Mouse (Mus musculus) forebrain, embryonic 14.5 days (tissue): ENCODE data around the gene Coa7. TPM values are rescaled to one million over a fixed set of nuclear protein-coding genes. Genes with fewer than 3 reads are reported as not detected.

Experiments
- ATAC-seq: fragments of 200-750 bp; cut with Nextera tagmentation; 2 replicates; pipeline ENCODE4 v1.8.0; 2017; ENCODE audit warnings: mild to moderate bottlenecking, moderate library complexity
- DNase-seq: peaks from one replicate; pipeline ENCODE4 v3.0.0-alpha.2; 2015; ENCODE audit warnings: low spot score
- H3K27ac ChIP-seq: fragments of 300-500 bp; sonication (generic); 2 replicates; pipeline ENCODE4 v1.5.1; 2014; ENCODE audit warnings: low read depth, mild to moderate bottlenecking, control low read depth, low read length, moderate library complexity
- H3K27me3 ChIP-seq: fragments of 300-500 bp; sonication (generic); replicated peaks from 2 replicates; pipeline ENCODE4 v1.6.1; 2014; ENCODE audit warnings: low read length, control low read depth, mixed read lengths; ENCODE audit not compliant: control insufficient read depth, insufficient read depth
- H3K36me3 ChIP-seq: fragments of 300-500 bp; sonication (generic); 2 replicates; pipeline ENCODE4 v1.6.1; 2014; ENCODE audit warnings: low read length, control low read depth; ENCODE audit not compliant: control insufficient read depth, insufficient read depth
- H3K4me1 ChIP-seq: fragments of 300-500 bp; sonication (generic); 2 replicates; pipeline ENCODE4 v1.6.1; 2014; ENCODE audit warnings: antibody characterized with exemption, low read length, control low read depth; ENCODE audit not compliant: control insufficient read depth, insufficient read depth
- H3K4me2 ChIP-seq: fragments of 300-500 bp; sonication (generic); 2 replicates; pipeline ENCODE4 v1.6.1; 2014; ENCODE audit warnings: mild to moderate bottlenecking, control low read depth, low read length
- H3K4me3 ChIP-seq: fragments of 300-500 bp; sonication (generic); 2 replicates; pipeline ENCODE4 v1.5.1; 2014; ENCODE audit warnings: low read depth, low read length, control low read depth
- H3K9ac ChIP-seq: fragments of 300-500 bp; sonication (generic); 2 replicates; pipeline ENCODE4 v1.6.1; 2014; ENCODE audit warnings: mild to moderate bottlenecking, low read length, control low read depth, moderate library complexity
- H3K9me3 ChIP-seq: fragments of 300-500 bp; sonication (generic); replicated peaks from 2 replicates; pipeline ENCODE4 v1.6.1; 2016; ENCODE audit warnings: low read length, control low read depth, mixed read lengths; ENCODE audit not compliant: control insufficient read depth
- WGBS: fragments of 180-500 bp; shearing (Covaris S2); extraction: QIAGEN DNeasy Blood & Tissue Kit; methylation state at CpG from one replicate; pipeline ENCODE4 v1.1.7; 2014; 5-methylcytosine and 5-hydroxymethylcytosine counted together
- polyA plus RNA-seq: library from polyadenylated mRNA; unstranded; fragments of >200 nt; fragmentation: Nextera tagmentation; extraction: Ambion mirVana; gene quantifications from 2 replicates; pipeline ENCODE4 v1.2.1, GENCODE M21; 2014

Coa7 gene
- polyA plus RNA-seq, 1 experiment from 2014 or later = 52.2 TPM

DNA sequence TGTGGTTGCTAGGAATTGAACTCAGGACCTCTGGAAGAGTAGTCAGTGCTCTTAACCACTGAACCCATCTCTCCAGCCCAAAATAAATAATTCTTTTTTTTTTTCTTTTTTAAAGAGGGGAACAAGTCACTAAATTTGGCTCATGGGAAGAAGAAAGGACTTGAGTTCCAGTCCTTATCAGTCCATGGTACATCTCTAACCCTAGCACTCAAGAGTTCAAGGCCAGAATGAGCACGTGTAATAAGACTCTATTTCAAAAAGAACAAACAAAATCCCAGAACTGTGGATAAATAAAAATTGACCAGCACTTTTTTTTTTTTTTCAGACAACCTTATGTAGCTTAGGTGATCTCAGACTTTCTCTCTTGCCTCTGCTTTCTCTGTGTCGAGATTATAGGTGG lies 8.8 kb downstream of the Coa7 start:
- ATAC-seq = no peak
- DNase-seq = no peak
- Histone ChIP-seq H3K9me3 (no peaks in the 10 kb centered on the region), H3K4me1 (no peaks in the 10 kb centered on the region), H3K4me3 (no peak overlapping the region), H3K9ac (no peak overlapping the region), H3K27ac (no peak overlapping the region), H3K36me3 (peaks cover 46% of the 10 kb centered on the region), H3K4me2 (no peak overlapping the region), H3K27me3 (no peaks in the 10 kb centered on the region)
- WGBS = 79% methylated on average over 2 of the region's 2 CpGs

DNA sequence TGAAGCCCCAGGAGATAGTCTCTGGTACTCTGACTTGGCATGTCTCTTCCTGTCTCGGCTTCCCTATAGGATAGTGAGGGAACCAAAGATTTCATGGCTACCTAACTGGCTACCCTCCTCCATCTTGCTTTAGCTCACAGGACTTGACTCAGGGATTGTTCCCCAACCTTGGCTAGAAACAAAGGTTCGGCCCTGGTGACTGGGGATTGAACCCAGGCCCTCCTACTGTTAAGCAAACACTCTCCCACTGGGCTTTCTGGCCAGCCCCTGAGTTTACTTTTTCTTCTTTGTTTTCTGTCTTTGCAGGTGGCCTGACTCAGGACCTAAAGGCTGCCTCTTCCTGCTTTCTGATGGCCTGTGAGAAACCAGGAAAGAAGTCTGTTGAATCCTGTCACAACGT lies 9.9 kb downstream of the Coa7 start:
- Histone ChIP-seq H3K27me3 (no peaks in the 10 kb centered on the region), H3K4me3 (no peak overlapping the region), H3K4me2 (no peak overlapping the region), H3K4me1 (no peaks in the 10 kb centered on the region), H3K9me3 (no peaks in the 10 kb centered on the region), H3K36me3 (peaks cover 40% of the 10 kb centered on the region), H3K27ac (no peak overlapping the region), H3K9ac (no peak overlapping the region)
- 34% methylated on average over 3 of the region's 3 CpGs for WGBS
- ATAC-seq = no peak
- no peak for DNase-seq

DNA sequence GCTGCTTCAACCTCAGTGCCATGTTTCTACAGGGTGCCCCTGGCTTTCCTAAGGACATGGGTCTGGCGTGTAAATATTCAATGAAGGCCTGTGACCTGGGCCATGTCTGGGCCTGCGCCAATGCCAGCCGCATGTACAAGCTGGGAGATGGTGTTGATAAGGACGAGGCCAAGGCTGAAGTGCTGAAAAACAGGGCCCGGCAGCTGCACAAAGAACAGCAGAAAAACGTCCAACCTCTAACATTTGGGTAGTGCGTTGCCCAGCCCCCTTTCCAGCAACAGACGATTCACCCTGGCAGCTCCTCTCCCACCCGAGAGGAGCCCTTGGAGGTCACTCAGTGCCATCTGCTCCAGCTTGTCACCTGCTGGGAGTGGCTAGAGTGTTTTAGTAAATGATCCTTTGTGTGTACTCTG lies 10.4 kb downstream of the Coa7 start:
- no peaks in the 10 kb centered on the region for H3K4me1 ChIP-seq
- H3K36me3 ChIP-seq = peaks cover 38% of the 10 kb centered on the region
- no peak for ATAC-seq
- H3K4me3 ChIP-seq = no peak overlapping the region
- no peak overlapping the region for H3K4me2 ChIP-seq
- no peak overlapping the region for H3K9ac ChIP-seq
- WGBS = 56% methylated on average over 9 of the region's 9 CpGs
- H3K27ac ChIP-seq = 0 out of 2 replicates have a peak overlapping the region, but pooled peaks have one; percentile 30
- no peak for DNase-seq
- H3K9me3 ChIP-seq = no peaks in the 10 kb centered on the region
- H3K27me3 ChIP-seq = no peaks in the 10 kb centered on the region

DNA sequence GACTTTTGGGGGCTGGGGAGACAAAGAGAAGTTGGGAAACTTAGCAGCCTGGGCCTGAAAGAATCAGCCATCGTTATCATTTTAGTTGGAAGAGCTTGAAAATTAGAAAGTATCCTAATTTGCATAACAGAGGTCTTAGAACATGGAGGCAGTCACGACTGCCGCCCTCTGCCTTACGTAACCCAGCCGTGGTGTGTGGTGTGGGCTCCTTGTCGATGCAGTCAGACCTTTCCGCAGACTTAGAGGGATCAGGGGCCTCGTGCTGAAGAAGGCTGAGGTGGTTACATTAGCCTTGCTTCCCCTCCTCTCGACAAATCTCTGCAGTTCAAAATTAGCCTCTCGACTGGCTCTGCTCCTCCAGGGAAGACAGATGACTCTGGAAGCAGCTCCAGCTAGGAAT lies 10.9 kb downstream of the Coa7 start:
- Histone ChIP-seq H3K4me1 (no peaks in the 10 kb centered on the region), H3K9me3 (no peaks in the 10 kb centered on the region), H3K27ac (0 out of 2 replicates have a peak overlapping the region, but pooled peaks have one; percentile 27), H3K4me3 (no peak overlapping the region), H3K9ac (no peak overlapping the region), H3K27me3 (no peaks in the 10 kb centered on the region), H3K36me3 (peaks cover 35% of the 10 kb centered on the region), H3K4me2 (no peak overlapping the region)
- 46% methylated on average over 10 of the region's 10 CpGs for WGBS
- DNase-seq (no peak), ATAC-seq (peak; percentile 16; the same call in 1 of the 2 replicates)

DNA sequence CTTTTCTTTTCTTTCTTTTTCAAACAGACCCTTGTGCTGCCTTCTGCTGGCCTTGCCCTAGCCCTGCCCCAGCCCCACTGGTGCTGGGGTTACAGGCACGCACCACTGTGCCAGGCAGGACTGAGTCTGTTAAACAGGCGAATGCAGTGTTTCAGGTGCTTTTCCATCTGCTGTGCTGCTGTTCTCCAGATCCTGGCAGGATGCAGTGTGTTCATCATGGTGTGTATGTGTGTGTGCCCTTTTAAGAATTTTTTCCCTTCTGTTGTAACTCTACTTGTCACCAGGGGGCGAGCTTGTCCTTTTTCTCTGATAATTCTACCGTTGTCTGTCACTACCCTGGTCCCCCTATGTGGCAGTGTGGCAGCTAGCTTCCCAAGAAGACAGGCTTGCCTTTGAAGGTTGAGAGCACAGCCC lies 11.3 kb downstream of the Coa7 start:
- Histone ChIP-seq H3K27ac (no peak overlapping the region), H3K9ac (no peak overlapping the region)
- 23% methylated on average over 4 of the region's 4 CpGs for WGBS

DNA sequence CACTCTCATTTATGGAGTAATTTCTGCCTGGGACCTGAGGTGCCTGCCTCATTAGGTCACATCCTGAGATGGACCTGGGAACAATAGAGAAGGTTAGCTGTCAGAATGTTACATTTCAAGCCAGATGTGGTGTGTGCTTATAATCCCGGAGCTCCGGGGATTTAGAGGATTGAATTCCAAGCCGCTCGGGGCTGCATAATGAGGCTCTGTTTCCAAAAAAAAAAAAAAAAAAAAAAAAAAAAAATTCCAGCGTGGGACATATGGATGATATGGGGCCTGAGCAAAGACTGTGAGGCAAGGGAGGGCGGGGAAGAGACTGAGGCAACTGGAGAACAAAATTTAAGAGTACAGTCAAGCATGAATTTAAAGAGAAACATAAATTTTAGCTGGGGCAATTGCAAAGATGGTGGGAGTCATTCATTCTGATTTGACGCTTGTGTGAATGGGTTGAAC lies 16.7 kb downstream of the Coa7 start:
- no peaks in the 10 kb centered on the region for H3K9me3 ChIP-seq
- no peak for ATAC-seq
- H3K27ac ChIP-seq = 0 out of 2 replicates have a peak overlapping the region, but pooled peaks have one; percentile 9
- WGBS = 6% methylated on average over 7 of the region's 7 CpGs
- peaks cover 3% of the 10 kb centered on the region; the same call in 1 of the 2 replicates for H3K4me1 ChIP-seq
- no peak for DNase-seq
- no peaks in the 10 kb centered on the region for H3K27me3 ChIP-seq
- no peak overlapping the region for H3K4me3 ChIP-seq
- H3K36me3 ChIP-seq = 0 out of 2 replicates have a peak, but pooled peaks cover 5% of the 10 kb centered on the region
- H3K9ac ChIP-seq = 0 out of 2 replicates have a peak overlapping the region, but pooled peaks have one; percentile 21
- no peak overlapping the region for H3K4me2 ChIP-seq

More for the DNA sequence above, 11.3 kb downstream of the Coa7 start:
- Histone ChIP-seq H3K4me1 (no peaks in the 10 kb centered on the region), H3K27me3 (no peaks in the 10 kb centered on the region), H3K36me3 (peaks cover 31% of the 10 kb centered on the region), H3K9me3 (no peaks in the 10 kb centered on the region), H3K4me3 (no peak overlapping the region), H3K4me2 (no peak overlapping the region)
- DNase-seq (peak; percentile 91), ATAC-seq (peak; percentile 85)

DNA sequence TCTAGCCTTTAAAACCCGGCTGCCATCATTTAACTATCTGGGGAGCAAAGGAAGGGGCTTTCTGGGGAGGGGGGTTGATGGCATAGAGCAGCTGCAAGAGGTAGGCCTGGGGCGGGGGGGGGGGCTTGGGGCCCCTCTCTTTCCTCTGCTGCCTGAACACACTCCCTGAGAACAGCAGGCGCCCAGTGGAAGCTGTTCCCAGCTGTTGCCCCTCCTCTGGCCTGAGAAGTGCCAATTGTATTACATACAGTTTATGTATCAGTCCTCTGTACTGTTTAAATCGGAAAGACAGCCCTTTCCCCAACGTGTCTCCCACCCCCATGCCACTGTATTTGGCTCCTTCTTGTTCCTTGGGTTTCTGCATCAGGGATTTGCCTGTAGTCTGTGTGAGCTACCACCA lies 17.9 kb downstream of the Coa7 start:
- H3K4me2 ChIP-seq = no peak overlapping the region
- WGBS = 20% methylated on average over 5 of the region's 5 CpGs
- ATAC-seq (no peak), DNase-seq (no peak)
- H3K27ac ChIP-seq = no peak overlapping the region
- H3K4me1 ChIP-seq = peaks cover 10% of the 10 kb centered on the region
- no peak overlapping the region for H3K9ac ChIP-seq
- no peaks in the 10 kb centered on the region for H3K36me3 ChIP-seq
- no peak overlapping the region for H3K4me3 ChIP-seq
- no peaks in the 10 kb centered on the region for H3K27me3 ChIP-seq
- H3K9me3 ChIP-seq = no peaks in the 10 kb centered on the region

DNA sequence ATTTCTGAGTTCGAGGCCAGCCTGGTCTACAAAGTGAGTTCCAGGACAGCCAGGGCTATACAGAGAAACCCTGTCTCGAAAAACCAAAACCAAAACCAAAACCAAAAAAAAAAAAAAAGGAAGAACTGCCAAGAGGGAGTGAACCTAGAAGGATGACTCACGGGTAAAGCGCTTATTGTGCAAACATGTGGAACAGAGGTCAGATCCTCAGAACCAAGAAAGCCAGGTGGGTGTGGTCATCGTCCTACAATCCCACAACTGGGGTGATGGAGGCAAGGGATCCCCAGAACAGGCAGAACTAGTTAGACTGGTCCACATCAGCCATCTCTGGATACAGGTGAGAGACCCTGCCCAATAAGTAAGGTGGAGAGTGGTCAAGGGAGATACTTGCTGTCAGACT lies 19.2 kb downstream of the Coa7 start:
- Histone ChIP-seq H3K4me1 (peaks cover 17% of the 10 kb centered on the region), H3K4me3 (no peak overlapping the region), H3K27ac (no peak overlapping the region), H3K9me3 (no peaks in the 10 kb centered on the region), H3K36me3 (no peaks in the 10 kb centered on the region), H3K27me3 (no peaks in the 10 kb centered on the region), H3K4me2 (no peak overlapping the region), H3K9ac (no peak overlapping the region)
- 93% methylated on average over 5 of the region's 5 CpGs for WGBS
- no peak for ATAC-seq
- DNase-seq = no peak

DNA sequence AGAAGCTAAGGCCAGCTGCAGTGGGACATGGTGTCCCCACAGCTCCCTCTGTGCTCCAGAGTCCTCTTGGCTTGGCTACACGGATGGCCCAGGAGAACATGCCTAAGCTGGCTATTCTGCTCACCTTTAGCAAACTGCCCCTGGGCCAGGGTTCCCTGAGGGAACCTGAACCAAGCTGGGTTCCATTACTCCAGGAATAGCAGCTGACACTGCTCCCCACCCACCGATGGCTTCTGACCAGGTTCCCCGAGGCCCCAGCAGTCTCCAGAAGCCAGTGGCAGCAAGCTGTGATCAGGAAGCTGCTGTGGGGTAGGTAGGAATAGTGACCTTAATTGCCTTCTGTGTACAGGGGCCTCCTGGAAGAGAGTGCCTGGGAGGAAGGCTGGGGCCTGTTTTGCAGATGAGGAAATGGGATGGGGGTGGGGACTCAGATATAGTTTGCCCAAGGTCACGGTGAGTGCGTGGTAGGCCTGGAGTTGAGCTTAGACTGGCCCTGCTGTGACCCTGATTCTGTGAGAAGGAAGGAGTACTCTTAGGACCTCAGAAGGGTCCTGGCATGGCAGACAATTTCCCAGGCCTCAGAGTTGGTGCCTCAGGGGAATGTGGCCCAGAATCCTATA lies 20.4 kb downstream of the Coa7 start:
- H3K4me3 ChIP-seq = no peak overlapping the region
- H3K4me2 ChIP-seq = no peak overlapping the region
- 82% methylated on average over 5 of the region's 5 CpGs for WGBS
- no peak for ATAC-seq
- H3K27me3 ChIP-seq = no peaks in the 10 kb centered on the region
- H3K9me3 ChIP-seq = no peaks in the 10 kb centered on the region
- H3K36me3 ChIP-seq = no peaks in the 10 kb centered on the region
- H3K4me1 ChIP-seq = peaks cover 17% of the 10 kb centered on the region
- no peak overlapping the region for H3K9ac ChIP-seq
- H3K27ac ChIP-seq = no peak overlapping the region
- DNase-seq = no peak
